In genomic region chr11:107454546-107455462, GRCm38 (mm10) we compare ENCODE assay signal across 11 mouse cellular contexts. TPM values are rescaled to one million over a fixed set of nuclear protein-coding genes. Genes with fewer than 3 reads are reported as not detected.
DNase-seq lines count a peak whose midpoint lies in the region; ATAC-seq and TF ChIP-seq lines count a peak whose summit lies in the region.
"Had no signal": no experiment of that assay in that cellular context is flagged by ENCODE, and none has a peak within 500 bp of the region (broad histone marks: within the 10 kb centered on the region; RNA-seq: fewer than 3 reads in every experiment).

No protein-coding gene starts in this region.

- peak; percentile 63; the same call in 1 of the 2 replicates for ATAC-seq in lung, embryonic 14.5 days (ENCODE audit: insufficient read depth)
- peak; percentile 42; the same call in 1 of the 2 replicates for ATAC-seq in intestine, embryonic 15.5 days
- no peak for ATAC-seq in neural tube, embryonic 15.5 days (ENCODE audit: low FRiP score)
- ATAC-seq: activated CD4-positive, CD25-positive, alpha-beta regulatory T cell, adult 4 months; midbrain, embryonic 13.5 days had no signal

- no peaks in the 10 kb centered on the region; the same call in 1 of the 2 replicates for H3K27me3 ChIP-seq in cerebellum, adult 2 months (ENCODE audit: control insufficient read depth, insufficient read depth, low read length)
- no peaks in the 10 kb centered on the region for H3K27me3 ChIP-seq in lung, embryonic 14.5 days (ENCODE audit: insufficient read depth, low read length)
- H3K27me3 ChIP-seq in intestine, embryonic 15.5 days (replicated peaks): no peaks in the 10 kb centered on the region
- H3K27me3 ChIP-seq in small intestine, adult 2 months (ENCODE audit: control insufficient read depth, insufficient read depth, low read length): no peaks in the 10 kb centered on the region
- H3K27me3 ChIP-seq in neural tube, embryonic 15.5 days (replicated peaks): no peaks in the 10 kb centered on the region
- H3K27me3 ChIP-seq: midbrain, embryonic 13.5 days had no signal

- no peaks in the 10 kb centered on the region for H3K36me3 ChIP-seq in lung, embryonic 14.5 days (ENCODE audit: insufficient read depth)
- no peaks in the 10 kb centered on the region for H3K36me3 ChIP-seq in intestine, embryonic 15.5 days
- H3K36me3 ChIP-seq in small intestine, adult 2 months (ENCODE audit: control insufficient read depth, insufficient read depth, low read length): no peaks in the 10 kb centered on the region
- H3K36me3 ChIP-seq in neural tube, embryonic 15.5 days: peaks cover 9% of the 10 kb centered on the region

- no peak for TF ChIP-seq CTCF in cerebellum, adult 2 months (IDR thresholded peaks at IDR 0.05; ENCODE audit: borderline replicate concordance, insufficient read depth, low read depth, low read length)
- no peak for TF ChIP-seq CTCF in lung, embryonic 14.5 days (IDR thresholded peaks at IDR 0.05; ENCODE audit: low read depth)
- TF ChIP-seq CTCF in small intestine, adult 2 months (IDR thresholded peaks at IDR 0.05; ENCODE audit: extremely low read depth, insufficient read length, insufficient replicate concordance, low read depth, low read length): no peak

- peak overlapping the region; percentile 40 for H3K4me2 ChIP-seq in lung, embryonic 14.5 days
- peak overlapping the region; percentile 42 for H3K4me2 ChIP-seq in intestine, embryonic 15.5 days (replicated peaks)
- H3K4me2 ChIP-seq in neural tube, embryonic 15.5 days: no peak overlapping the region
- H3K4me2 ChIP-seq: midbrain, embryonic 13.5 days had no signal

- 55% methylated on average over 18 of the region's 19 CpGs for WGBS in cerebellum, adult 2 months
- WGBS in lung, embryonic 14.5 days: 45% methylated on average over 16 of the region's 19 CpGs
- 33% methylated on average over 17 of the region's 19 CpGs for WGBS in intestine, embryonic 15.5 days
- 31% methylated on average over 18 of the region's 19 CpGs for WGBS in small intestine, adult 2 months
- 73% methylated on average over 16 of the region's 19 CpGs for WGBS in neural tube, embryonic 15.5 days

- no peak for TF ChIP-seq POLR2A in cerebellum, adult 2 months (IDR thresholded peaks at IDR 0.05; ENCODE audit: borderline replicate concordance, insufficient read depth, low read length)
- no peak for TF ChIP-seq POLR2A in small intestine, adult 2 months (IDR thresholded peaks at IDR 0.05; ENCODE audit: low read depth, low read length)

- H3K4me3 ChIP-seq in cerebellum, adult 2 months (replicated peaks; ENCODE audit: insufficient read depth, low read depth, low read length): peak overlapping the region; percentile 39
- no peak overlapping the region for H3K4me3 ChIP-seq in lung, embryonic 14.5 days (ENCODE audit: low read depth, low read length)
- H3K4me3 ChIP-seq in intestine, embryonic 15.5 days (replicated peaks): no peak overlapping the region
- 0 out of 2 replicates have a peak overlapping the region, but pooled peaks have one; percentile 15 for H3K4me3 ChIP-seq in small intestine, adult 2 months (ENCODE audit: low read depth, low read length)
- no peak overlapping the region for H3K4me3 ChIP-seq in neural tube, embryonic 15.5 days (replicated peaks)
- H3K4me3 ChIP-seq: midbrain, embryonic 13.5 days had no signal

- no peak for DNase-seq in cerebellum, adult 2 months
- no peak for DNase-seq in cerebellum, postnatal 36 days
- peak; percentile 46 for DNase-seq in lung, embryonic 14.5 days
- no peak for DNase-seq in lung, postnatal 14 days
- DNase-seq in urinary bladder, postnatal 25 days (ENCODE audit: low spot score): no peak
- DNase-seq: kidney, postnatal 14 days had no signal

- H3K27ac ChIP-seq in cerebellum, adult 2 months (ENCODE audit: insufficient read depth, low read length): no peak overlapping the region
- no peak overlapping the region for H3K27ac ChIP-seq in lung, embryonic 14.5 days (ENCODE audit: low read depth)
- no peak overlapping the region for H3K27ac ChIP-seq in intestine, embryonic 15.5 days
- H3K27ac ChIP-seq in small intestine, adult 2 months (ENCODE audit: insufficient read depth, low read depth, low read length): no peak overlapping the region
- no peak overlapping the region for H3K27ac ChIP-seq in neural tube, embryonic 15.5 days (replicated peaks)
- H3K27ac ChIP-seq: midbrain, embryonic 13.5 days had no signal

- H3K9me3 ChIP-seq in lung, embryonic 14.5 days (ENCODE audit: low read depth, low read length): no peaks in the 10 kb centered on the region
- H3K9me3 ChIP-seq in intestine, embryonic 15.5 days: no peaks in the 10 kb centered on the region
- H3K9me3 ChIP-seq in neural tube, embryonic 15.5 days (replicated peaks): no peaks in the 10 kb centered on the region

- no peak overlapping the region for H3K9ac ChIP-seq in lung, embryonic 14.5 days
- no peak overlapping the region for H3K9ac ChIP-seq in intestine, embryonic 15.5 days
- no peak overlapping the region for H3K9ac ChIP-seq in neural tube, embryonic 15.5 days (replicated peaks)
- H3K9ac ChIP-seq: midbrain, embryonic 13.5 days had no signal

- H3K4me1 ChIP-seq in cerebellum, adult 2 months (ENCODE audit: control insufficient read depth, insufficient read depth, low read length): peaks cover 7% of the 10 kb centered on the region
- peaks cover 3% of the 10 kb centered on the region; the same call in 1 of the 2 replicates for H3K4me1 ChIP-seq in lung, embryonic 14.5 days (ENCODE audit: insufficient read depth)
- peaks cover 12% of the 10 kb centered on the region for H3K4me1 ChIP-seq in intestine, embryonic 15.5 days (replicated peaks)
- H3K4me1 ChIP-seq in small intestine, adult 2 months (ENCODE audit: control insufficient read depth, insufficient read depth, insufficient read length, low read length): no peaks in the 10 kb centered on the region
- 0 out of 2 replicates have a peak, but pooled peaks cover 5% of the 10 kb centered on the region for H3K4me1 ChIP-seq in neural tube, embryonic 15.5 days
- H3K4me1 ChIP-seq: midbrain, embryonic 13.5 days had no signal

RNA-seq across cellular contexts. Expression of gene Pitpnc1, which starts 15.7 kb away (rescaled TPM):
- 26.7 and 30.0 TPM in 2 replicates for polyA plus RNA-seq in cerebellum, adult 2 months (2012; rRNA removed)
- polyA plus RNA-seq in lung, embryonic 14.5 days (2014; fragmentation: Nextera tagmentation; extraction: Ambion mirVana): 16.2 and 17.3 TPM in 2 replicates
- polyA plus RNA-seq in intestine, embryonic 15.5 days (2015; fragmentation: Nextera tagmentation; extraction: Ambion mirVana): 13.3 and 14.2 TPM in 2 replicates
- polyA plus RNA-seq in small intestine, adult 2 months (2012; rRNA removed): 0.84 and 1.5 TPM in 2 replicates
- polyA plus RNA-seq in neural tube, embryonic 15.5 days (2015; fragmentation: Nextera tagmentation; extraction: Ambion mirVana): 42.0 and 45.0 TPM in 2 replicates

RNA-seq across cellular contexts. Expression of gene Psmd12, which starts 24.5 kb away (rescaled TPM):
- polyA plus RNA-seq in cerebellum, adult 2 months (2012; rRNA removed): 71.5 and 76.4 TPM in 2 replicates
- 188 and 192 TPM in 2 replicates for polyA plus RNA-seq in lung, embryonic 14.5 days (2014; fragmentation: Nextera tagmentation; extraction: Ambion mirVana)
- 158 and 168 TPM in 2 replicates for polyA plus RNA-seq in intestine, embryonic 15.5 days (2015; fragmentation: Nextera tagmentation; extraction: Ambion mirVana)
- polyA plus RNA-seq in small intestine, adult 2 months (2012; rRNA removed): 2.7 and 3.6 TPM in 2 replicates
- polyA plus RNA-seq in neural tube, embryonic 15.5 days (2015; fragmentation: Nextera tagmentation; extraction: Ambion mirVana): 151 and 162 TPM in 2 replicates

Comparison
In these comparisons a context has a peak if more than half of its experiments do, and no peak if none do; other contexts are left out.
1. H3K4me3 ChIP-seq: peak in cerebellum, adult 2 months (single experiment) and small intestine, adult 2 months (single experiment); none in lung, embryonic 14.5 days (single experiment), intestine, embryonic 15.5 days (single experiment) and neural tube, embryonic 15.5 days (single experiment).
2. RNA of gene Psmd12, which starts 24.5 kb away (polyA plus RNA-seq): 188 to 192 TPM in lung, embryonic 14.5 days, 158 to 168 TPM in intestine, embryonic 15.5 days, 151 to 162 TPM in neural tube, embryonic 15.5 days and 71.5 to 76.4 TPM in cerebellum, adult 2 months; 2.7 to 3.6 TPM in small intestine, adult 2 months; every median in the first group is over 10 times any median in the second.